Mouse (Mus musculus) heart, embryonic 11.5 days (tissue): Measurements from ENCODE around the gene Asrgl1. TPM values are rescaled to one million over a fixed set of nuclear protein-coding genes. Genes with fewer than 3 reads are reported as not detected.
"Not testable (repeated sequence)": the region's sequence is repeated elsewhere in the genome, so short reads cannot be mapped to it uniquely, and the experiment has no call there.

Source experiments
- ATAC-seq: fragments of 200-750 bp; cut with Nextera tagmentation; replicated peaks from 2 replicates; pipeline ENCODE4 v1.8.0; 2017; ENCODE audit warnings: moderate library complexity; ENCODE audit not compliant: insufficient number of reproducible peaks, low FRiP score, low TSS enrichment
- H3K27ac ChIP-seq: fragments of 300-500 bp; sonication (generic); 2 replicates; pipeline ENCODE4 v1.5.1; 2014; ENCODE audit warnings: mild to moderate bottlenecking, low read depth, low read length
- H3K27me3 ChIP-seq: fragments of 300-500 bp; sonication (generic); 2 replicates; pipeline ENCODE4 v1.6.1; 2014; ENCODE audit warnings: mild to moderate bottlenecking, low read length, mixed read lengths; ENCODE audit not compliant: control insufficient read depth, insufficient read depth
- H3K36me3 ChIP-seq: fragments of 300-500 bp; sonication (generic); 2 replicates; pipeline ENCODE4 v1.6.1; 2014; ENCODE audit warnings: mild to moderate bottlenecking, low read length, moderate library complexity, mixed read lengths; ENCODE audit not compliant: control insufficient read depth, insufficient read depth
- H3K4me1 ChIP-seq: fragments of 300-500 bp; sonication (generic); 2 replicates; pipeline ENCODE4 v1.6.1; 2014; ENCODE audit warnings: low read length; ENCODE audit not compliant: control insufficient read depth, insufficient read depth
- H3K4me2 ChIP-seq: fragments of 300-500 bp; sonication (generic); 2 replicates; pipeline ENCODE4 v1.6.1; 2014; ENCODE audit warnings: mild to moderate bottlenecking, moderate library complexity
- H3K4me3 ChIP-seq: fragments of 300-500 bp; sonication (generic); 2 replicates; pipeline ENCODE4 v1.5.1; 2014; ENCODE audit warnings: low read depth, low read length
- H3K9ac ChIP-seq: fragments of 300-500 bp; sonication (generic); 2 replicates; pipeline ENCODE4 v1.6.1; 2014; ENCODE audit warnings: mild to moderate bottlenecking, low read depth, low read length, moderate library complexity
- H3K9me3 ChIP-seq: fragments of 300-500 bp; sonication (generic); replicated peaks from 2 replicates; pipeline ENCODE4 v1.6.1; 2016; ENCODE audit warnings: low read length; ENCODE audit not compliant: control insufficient read depth
- WGBS: fragments of 180-500 bp; shearing (Covaris S2); extraction: QIAGEN DNeasy Blood & Tissue Kit; methylation state at CpG from one replicate; pipeline ENCODE4 v1.1.7; 2014; ENCODE audit not compliant: insufficient replicate concordance; 5-methylcytosine and 5-hydroxymethylcytosine counted together
- polyA plus RNA-seq: library from polyadenylated mRNA; unstranded; fragments of >200 nt; fragmentation: Nextera tagmentation; extraction: Ambion mirVana; gene quantifications from 2 replicates; pipeline ENCODE4 v1.2.1, GENCODE M21; 2014

The Asrgl1 gene
- polyA plus RNA-seq, 1 experiment from 2014 or later = 8.4 TPM

DNA sequence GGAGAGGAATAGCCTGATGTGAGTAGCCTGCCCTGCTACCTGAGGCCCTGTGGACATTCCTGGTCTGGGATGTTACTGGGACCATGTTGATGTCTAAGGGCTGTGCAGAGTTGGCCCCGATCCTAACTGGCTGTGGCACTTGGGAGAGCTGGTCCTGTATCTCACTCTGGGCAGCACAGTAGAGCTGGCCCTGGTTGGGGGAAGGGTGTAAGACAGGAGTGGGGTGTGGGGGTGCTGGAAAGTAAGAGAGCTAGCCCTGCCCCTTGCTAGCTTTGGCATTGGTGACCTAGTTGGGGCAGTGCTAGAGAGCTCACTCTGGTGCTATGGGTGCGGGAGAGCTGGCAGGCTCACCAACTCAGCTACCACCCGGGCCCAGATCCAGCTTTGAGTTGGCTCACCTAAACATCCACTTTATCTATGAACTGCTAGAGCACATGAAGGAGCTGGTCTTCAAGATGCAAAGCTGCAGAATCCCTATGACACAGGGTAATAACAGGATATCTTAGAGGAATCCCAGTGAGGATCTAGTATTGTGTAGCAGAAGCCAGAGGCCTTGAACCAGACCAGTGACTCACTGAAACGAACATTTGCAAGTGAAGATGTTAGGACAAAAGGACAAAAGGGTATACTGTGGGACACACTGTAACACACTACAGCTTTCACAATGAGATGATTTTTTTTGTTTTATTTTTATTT, 6.8 kb downstream of the Asrgl1 start:
- no peak; the same call in 1 of the 2 replicates for ATAC-seq

GRCm38 (mm10) chr19:9123986-9124385, 11.4 kb downstream of the Asrgl1 start:
- H3K4me3 ChIP-seq, H3K36me3 ChIP-seq, ATAC-seq, H3K27me3 ChIP-seq, H3K27ac ChIP-seq, H3K4me2 ChIP-seq, H3K4me1 ChIP-seq, H3K9ac ChIP-seq, H3K9me3 ChIP-seq: not testable (repeated sequence)
- 89% methylated on average over 2 of the region's 2 CpGs for WGBS

More for the DNA sequence above, 6.8 kb downstream of the Asrgl1 start:
- Histone ChIP-seq H3K9me3 (no peaks in the 10 kb centered on the region), H3K36me3 (0 out of 2 replicates have a peak, but pooled peaks cover 2% of the 10 kb centered on the region), H3K27me3 (no peaks in the 10 kb centered on the region), H3K9ac (no peak overlapping the region), H3K4me2 (no peak overlapping the region), H3K27ac (no peak overlapping the region), H3K4me3 (no peak overlapping the region), H3K4me1 (no peaks in the 10 kb centered on the region)
- 86% methylated on average over 4 of the region's 4 CpGs for WGBS

DNA sequence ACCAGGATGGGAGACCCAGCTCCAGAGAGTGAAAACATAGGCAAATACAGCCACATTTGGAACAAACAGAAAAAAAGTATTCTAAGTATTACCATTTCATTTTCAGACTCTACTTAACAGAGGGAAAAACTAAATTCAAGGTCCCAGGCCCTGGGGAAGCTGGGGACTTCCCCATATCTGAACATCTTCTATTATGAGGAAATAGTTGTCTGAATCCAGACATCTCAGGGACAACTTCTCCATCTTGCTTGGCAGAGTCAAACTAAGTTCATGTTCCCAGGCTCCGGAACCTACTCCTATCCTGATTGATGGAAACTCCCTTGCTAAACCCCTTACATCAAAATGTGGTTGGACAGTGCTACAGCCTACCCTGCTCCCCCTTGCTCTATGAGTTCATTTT, 13.0 kb downstream of the Asrgl1 start:
- no peaks in the 10 kb centered on the region for H3K4me1 ChIP-seq
- H3K27me3 ChIP-seq = no peaks in the 10 kb centered on the region
- H3K4me3 ChIP-seq = no peak overlapping the region
- H3K36me3 ChIP-seq = peaks cover 2% of the 10 kb centered on the region; the same call in 1 of the 2 replicates
- 88% methylated on average over 1 of the region's 1 CpGs for WGBS
- no peaks in the 10 kb centered on the region for H3K9me3 ChIP-seq
- H3K4me2 ChIP-seq = no peak overlapping the region
- no peak for ATAC-seq
- H3K27ac ChIP-seq = no peak overlapping the region
- no peak overlapping the region for H3K9ac ChIP-seq

- no peaks in the 10 kb centered on the region for H3K4me1 ChIP-seq
- no peaks in the 10 kb centered on the region for H3K9me3 ChIP-seq
- H3K4me2 ChIP-seq = no peak overlapping the region
- no peak for ATAC-seq
- H3K36me3 ChIP-seq = no peaks in the 10 kb centered on the region; the same call in 1 of the 2 replicates
- no peak overlapping the region for H3K9ac ChIP-seq
- H3K4me3 ChIP-seq = no peak overlapping the region
- no peaks in the 10 kb centered on the region for H3K27me3 ChIP-seq
- no peak overlapping the region for H3K27ac ChIP-seq
- WGBS = 84% methylated on average over 3 of the region's 3 CpGs
Measured at GRCm38 (mm10) chr19:9119655-9120425, 15.6 kb downstream of the Asrgl1 start.

GRCm38 (mm10) chr19:9117275-9117674, 18.2 kb downstream of the Asrgl1 start:
- H3K27me3 ChIP-seq = no peaks in the 10 kb centered on the region
- H3K36me3 ChIP-seq = no peaks in the 10 kb centered on the region; the same call in 1 of the 2 replicates
- H3K9me3 ChIP-seq = no peaks in the 10 kb centered on the region
- WGBS = 49% methylated on average over 5 of the region's 5 CpGs
- H3K9ac ChIP-seq = no peak overlapping the region
- no peak overlapping the region for H3K4me3 ChIP-seq
- H3K4me2 ChIP-seq = no peak overlapping the region
- ATAC-seq = no peak; the same call in 1 of the 2 replicates
- no peaks in the 10 kb centered on the region for H3K4me1 ChIP-seq
- H3K27ac ChIP-seq = no peak overlapping the region

DNA sequence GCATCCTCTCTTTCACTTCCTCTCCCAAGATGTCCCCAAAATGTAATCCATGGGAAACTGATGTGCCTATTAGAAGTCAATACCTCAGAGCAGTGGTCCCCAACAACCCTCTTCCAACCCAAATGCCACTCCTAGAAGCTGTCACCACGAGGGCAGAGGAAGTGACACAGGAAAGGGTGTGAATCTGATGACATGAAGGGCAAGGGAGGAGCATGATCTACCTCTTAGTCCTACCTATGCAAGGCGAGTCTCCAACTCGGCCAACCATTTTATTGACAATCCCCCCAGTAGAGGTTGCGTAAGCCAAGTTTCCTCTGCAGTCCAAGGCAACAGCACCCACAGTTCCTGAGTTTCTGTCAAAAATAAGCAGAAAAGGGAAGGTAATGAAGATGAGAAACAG, 19.2 kb downstream of the Asrgl1 start:
- 78% methylated on average over 4 of the region's 4 CpGs for WGBS
- H3K4me2 ChIP-seq = no peak overlapping the region
- H3K36me3 ChIP-seq = no peaks in the 10 kb centered on the region; the same call in 1 of the 2 replicates
- ATAC-seq = no peak
- no peak overlapping the region for H3K27ac ChIP-seq
- H3K9ac ChIP-seq = no peak overlapping the region
- H3K4me1 ChIP-seq = 0 out of 2 replicates have a peak, but pooled peaks cover 2% of the 10 kb centered on the region
- H3K4me3 ChIP-seq = no peak overlapping the region
- no peaks in the 10 kb centered on the region for H3K9me3 ChIP-seq
- no peaks in the 10 kb centered on the region for H3K27me3 ChIP-seq

DNA sequence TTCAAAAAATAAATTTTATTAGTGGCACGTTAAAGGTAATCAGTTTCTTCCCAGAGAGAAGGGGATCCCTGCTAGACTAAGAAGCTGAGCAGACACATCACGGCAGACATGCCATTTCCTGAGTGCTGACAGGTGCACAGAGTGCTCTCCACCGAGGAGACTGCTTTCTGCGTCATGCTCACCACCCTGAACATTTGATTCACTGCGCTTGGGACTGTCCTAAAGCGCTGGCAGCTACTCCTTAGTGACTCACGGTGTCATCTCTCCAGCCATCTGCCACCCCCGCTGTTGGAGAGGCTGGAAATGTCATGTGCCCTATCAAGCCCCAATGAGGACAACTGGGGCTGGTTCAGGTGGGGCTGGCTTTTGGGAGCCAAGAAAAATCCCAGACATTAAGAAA, 23.4 kb downstream of the Asrgl1 start:
- no peak overlapping the region for H3K27ac ChIP-seq
- H3K4me3 ChIP-seq = no peak overlapping the region
- WGBS = 34% methylated on average over 8 of the region's 8 CpGs
- H3K27me3 ChIP-seq = no peaks in the 10 kb centered on the region
- ATAC-seq = no peak
- H3K4me1 ChIP-seq = peaks cover 7% of the 10 kb centered on the region
- no peak overlapping the region for H3K4me2 ChIP-seq
- no peaks in the 10 kb centered on the region for H3K36me3 ChIP-seq
- no peaks in the 10 kb centered on the region for H3K9me3 ChIP-seq
- H3K9ac ChIP-seq = no peak overlapping the region

GRCm38 (mm10) chr19:9110182-9110869, 25.1 kb downstream of the Asrgl1 start:
- Histone ChIP-seq H3K27ac (no peak overlapping the region), H3K4me1 (peaks cover 17% of the 10 kb centered on the region), H3K4me2 (no peak overlapping the region), H3K4me3 (no peak overlapping the region), H3K27me3 (no peaks in the 10 kb centered on the region), H3K9me3 (no peaks in the 10 kb centered on the region), H3K36me3 (no peaks in the 10 kb centered on the region), H3K9ac (no peak overlapping the region)
- WGBS = 45% methylated on average over 4 of the region's 4 CpGs
- peak; percentile 43 for ATAC-seq
